Mouse (Mus musculus) urinary bladder, postnatal 36 days (tissue): ENCODE data around the gene Tcf7l1.

Source experiments
- DNase-seq, 2 experiments: peaks; one replicate each; pipeline ENCODE4 v3.0.0; 2022; ENCODE audit warnings: low spot score in 2 of 2, mixed read lengths in 1 of 2

The Tcf7l1 gene

DNA sequence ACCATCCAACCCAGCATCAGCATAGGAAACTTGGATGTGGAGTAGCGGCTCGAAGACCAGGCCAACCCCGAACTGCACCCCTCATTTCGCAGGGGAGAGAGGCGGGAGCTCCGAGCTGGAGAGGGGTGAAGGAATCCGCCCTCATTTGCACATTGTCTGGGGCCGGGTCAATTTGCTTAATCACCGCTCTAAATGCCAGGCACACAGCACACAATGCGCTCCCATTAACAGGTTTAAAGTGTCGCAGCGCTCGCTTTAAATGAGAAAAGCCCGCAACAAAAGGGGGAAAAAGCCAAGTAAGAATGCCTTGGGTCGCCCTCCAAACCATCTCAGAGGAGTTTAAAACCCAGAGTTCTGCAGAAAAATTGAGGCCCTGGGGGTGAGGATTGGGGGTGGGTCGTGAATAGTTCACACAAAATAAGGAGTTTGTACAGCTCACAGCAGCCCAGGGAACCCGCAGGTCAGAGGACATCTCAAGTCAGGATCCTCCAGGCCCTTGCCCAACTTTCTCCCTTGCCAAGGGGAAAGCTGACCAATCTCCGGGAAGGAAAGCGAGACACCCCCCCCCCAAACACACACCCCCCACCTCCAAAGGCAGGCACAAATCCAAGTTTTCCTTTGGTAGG lies 1.6 kb downstream of the Tcf7l1 start:
- peak in 1 of 2 experiments; percentile 16 for DNase-seq

DNA sequence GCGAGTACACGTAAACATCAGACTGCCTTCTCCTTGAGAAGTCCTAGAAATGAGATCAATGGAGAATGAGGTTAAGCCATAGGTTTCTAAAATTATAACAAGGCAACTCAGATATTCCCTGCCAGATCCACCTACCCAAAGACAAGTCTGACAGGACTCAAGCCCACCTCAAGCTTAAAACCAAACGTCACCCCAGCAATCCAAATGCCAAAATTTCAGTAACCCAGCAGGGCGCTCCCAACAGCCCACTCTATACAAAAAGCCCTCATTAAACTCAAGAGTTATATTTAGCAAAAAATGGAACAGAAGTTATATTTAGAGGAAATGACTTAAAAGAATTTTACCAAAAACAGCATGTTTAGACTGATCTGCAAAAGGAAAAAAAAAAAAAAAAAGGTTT lies 5.3 kb downstream of the Tcf7l1 start:
- DNase-seq: no peak

DNA sequence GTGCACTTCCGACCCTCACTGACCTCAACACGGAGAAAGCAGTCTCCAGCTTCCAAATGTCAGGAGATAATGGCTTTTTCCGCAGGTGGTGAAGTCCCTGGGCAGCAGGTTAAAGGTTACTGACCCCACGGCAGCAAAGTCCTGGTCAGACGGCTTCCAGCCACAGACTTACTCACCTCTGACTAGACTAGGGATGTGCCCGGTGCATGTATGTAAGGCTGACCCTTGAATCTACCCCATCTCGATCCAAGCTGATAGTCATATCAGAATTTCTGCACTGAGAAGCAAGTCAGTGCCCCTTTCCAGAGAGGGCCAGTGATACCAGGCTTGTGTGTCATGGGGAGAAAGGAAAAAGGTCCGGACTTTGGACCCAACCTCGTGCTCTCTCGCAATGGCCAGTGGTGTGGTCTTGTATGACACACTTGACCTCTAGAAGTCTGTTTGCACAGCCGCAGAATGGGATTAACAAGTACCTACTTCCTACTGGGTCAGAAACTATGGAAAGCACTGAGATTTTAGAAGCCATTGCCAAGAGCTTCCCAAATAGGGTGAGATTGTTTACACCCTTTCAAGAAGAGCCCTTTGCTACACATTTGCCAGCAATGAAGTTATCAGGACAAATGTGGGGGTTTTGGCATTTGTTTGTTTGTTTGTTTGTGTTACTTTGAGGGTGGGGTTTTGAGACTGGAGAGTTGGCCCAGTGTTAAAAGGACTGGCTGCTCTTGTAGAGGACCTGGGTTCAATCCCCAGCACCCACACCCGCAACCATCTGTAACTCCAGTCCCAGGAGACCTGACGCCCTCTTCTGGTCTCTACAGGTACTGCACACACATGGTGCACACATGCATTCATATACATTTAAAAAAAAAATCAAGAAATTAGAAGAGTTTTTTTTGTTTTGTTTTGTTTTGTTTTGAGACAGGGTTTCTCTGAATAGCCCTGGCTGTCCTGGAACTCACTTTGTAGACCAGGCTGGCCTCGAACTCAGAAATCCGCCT lies 10.0 kb downstream of the Tcf7l1 start:
- no peak for DNase-seq

DNA sequence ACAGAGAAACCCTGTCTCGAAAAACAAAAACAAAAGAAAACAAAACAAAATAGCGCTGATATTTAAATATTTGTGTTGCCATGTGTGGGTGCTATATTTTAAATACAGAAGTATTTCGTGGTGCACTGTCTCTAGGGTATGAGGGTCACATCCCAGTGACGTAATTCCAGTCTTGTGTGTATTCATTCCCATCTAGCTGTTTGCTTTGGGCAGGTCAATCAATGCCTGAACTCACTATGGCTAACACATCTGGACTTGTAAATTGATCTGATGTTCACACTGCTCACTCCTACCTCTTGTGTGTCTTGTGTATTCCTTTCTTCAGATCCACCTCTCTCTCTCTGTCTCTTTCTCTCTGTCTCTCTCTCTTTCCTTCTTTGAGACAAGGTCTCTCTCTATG lies 11.8 kb downstream of the Tcf7l1 start:
- no peak for DNase-seq

DNA sequence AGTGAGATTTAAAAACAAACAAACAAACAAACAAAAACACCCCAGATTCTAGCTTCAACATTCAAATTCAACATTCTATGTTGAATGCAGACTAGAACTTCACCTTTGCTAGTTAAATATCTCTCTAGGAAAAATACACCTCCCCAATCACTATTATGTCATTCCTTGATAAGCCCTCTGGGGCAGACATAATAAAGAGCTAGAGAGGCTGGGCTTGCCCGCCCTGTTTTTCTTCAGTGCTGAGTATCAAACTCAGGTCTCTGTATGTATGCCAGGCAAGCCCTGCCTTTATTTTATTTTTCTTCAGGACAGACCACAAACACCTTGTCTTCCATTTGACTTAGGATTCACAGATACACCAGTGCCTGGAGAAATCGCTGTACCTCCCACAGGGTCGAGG lies 14.8 kb downstream of the Tcf7l1 start:
- DNase-seq: no peak

DNA sequence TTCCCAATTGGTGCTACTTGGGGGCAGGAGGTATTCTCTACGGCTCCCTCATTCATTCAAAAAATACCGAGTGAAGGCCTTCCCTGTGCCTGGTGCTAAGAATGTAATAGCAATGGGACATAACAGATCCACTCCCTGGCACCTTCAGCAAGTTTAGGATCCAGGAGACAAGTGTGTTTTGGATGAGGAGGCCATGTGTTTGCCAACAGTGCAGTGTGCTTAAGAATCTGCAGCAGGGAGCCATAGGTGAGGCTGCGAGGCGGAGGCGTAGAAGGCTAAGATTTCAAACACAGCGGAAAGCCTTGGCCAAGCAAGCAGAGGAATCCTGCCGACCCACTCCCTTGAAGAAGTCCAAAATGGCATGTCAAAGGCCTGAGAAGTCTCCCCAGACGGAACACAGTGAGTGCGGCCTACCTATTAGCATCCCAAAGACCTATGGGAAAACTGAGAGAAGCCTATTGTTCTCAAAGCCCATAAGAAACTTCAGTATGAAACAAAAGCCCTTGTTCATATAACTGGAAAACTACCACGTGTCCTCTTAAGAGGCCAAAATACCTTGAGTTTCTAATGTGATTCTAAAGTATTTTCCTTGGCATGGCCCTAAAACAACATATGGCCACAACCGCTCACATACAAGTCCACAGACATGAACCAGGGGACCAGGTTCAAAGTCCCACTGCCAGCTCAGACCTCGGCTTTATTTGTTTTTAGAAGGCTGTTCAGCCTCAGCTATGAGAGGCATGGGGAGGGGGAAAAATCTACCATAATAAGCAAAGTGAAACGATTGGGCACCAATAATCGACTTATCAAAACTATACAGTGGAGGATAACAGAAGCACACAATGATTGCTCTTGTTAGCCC lies 18.9 kb downstream of the Tcf7l1 start:
- no peak for DNase-seq

DNA sequence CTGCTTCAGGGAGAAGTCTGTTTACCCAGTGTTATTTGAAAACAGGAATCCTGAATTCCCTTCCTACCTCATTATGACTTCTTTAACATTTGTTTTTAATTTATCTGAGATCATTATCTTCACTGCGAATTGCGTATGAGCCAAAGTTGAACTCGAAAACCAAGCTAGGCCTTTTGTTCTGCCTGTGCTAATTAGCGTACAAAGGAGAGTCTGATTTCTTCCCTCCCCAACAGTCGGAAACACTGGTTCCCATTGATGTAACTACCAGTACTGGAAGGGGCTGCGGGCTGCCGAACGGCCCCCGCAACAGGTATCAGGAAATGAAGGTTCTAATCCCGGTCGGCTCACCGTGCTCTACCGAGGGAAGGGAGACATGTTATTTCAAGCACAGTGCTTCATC lies 19.7 kb downstream of the Tcf7l1 start:
- DNase-seq: no peak

DNA sequence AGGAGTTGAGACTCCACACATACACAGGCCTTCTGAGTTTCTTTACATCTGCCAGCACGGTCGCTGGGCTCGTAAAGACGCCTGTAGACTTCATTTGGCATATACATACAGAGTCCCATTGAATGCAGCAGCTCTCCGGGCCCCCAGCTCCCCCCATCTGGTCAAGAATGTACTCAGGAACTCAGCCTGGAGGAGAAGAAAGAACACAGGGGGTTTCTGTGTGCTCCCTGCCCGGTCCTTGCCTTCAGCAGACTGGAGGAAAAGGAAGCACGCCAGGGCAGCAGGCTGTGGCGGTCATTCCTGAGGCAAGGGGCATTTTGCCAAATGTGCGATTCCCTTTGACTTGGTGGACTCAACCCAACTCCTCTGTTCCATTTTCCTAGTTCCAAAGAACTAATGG lies 20.2 kb downstream of the Tcf7l1 start:
- DNase-seq: peak in 1 of 2 experiments; percentile 66

DNA sequence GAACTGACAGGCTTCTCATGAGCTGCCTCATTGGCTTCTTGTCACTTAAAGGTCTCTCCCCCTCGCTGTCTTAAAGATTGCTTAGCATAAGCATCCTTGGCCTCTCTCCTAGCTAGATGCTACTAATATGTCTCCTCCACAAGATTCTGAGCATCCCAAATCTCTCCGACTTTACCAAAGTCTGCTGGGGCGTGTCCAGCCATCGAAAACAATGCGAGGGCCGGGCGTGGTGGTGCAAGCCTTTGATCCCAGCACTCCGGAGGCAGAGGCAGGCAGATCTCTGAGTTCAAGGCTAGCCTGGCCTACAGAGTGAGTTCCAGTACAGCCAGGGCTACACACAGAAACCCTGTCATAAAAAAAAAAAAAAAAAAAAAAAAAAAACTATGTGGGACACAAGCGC lies 21.0 kb downstream of the Tcf7l1 start:
- DNase-seq: no peak

DNA sequence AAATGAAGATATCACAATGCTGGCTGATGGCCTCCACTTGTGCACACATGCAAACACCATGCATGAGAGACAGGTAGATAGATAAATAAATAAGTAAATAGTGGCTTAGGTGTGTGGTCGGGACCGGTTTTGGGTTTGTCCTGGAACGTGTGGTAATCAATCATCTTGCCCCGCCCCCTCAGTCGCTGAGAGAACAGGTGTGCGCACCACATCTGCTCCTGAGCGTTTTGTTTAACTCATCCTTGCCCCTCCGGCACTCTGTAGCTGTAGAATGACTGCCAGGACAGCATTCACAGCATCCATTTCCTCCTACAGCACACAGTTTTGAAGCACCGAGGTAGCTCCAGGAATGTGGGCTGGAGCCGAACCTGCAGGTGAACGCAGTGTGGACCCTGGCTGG lies 25.4 kb downstream of the Tcf7l1 start:
- DNase-seq: no peak

DNA sequence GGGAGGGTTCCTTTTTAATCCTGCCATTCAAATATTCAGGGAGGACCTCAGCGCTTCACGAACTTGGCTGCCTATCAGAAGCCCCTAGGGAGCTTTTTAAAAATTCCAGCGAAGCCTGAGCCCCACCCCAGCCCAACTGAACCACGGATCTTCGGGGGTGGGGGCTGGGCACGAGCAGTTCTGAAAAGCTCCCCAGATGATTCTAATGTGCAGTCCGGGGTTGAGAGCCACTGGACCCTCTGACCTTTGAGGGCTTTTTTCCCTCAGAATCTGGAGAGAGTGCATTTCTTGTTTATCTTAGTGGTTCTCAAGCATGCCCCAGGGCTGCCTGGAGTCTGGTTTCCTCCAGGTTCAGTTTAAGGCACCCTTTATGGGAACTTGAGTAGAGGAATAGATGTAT lies 27.4 kb downstream of the Tcf7l1 start:
- DNase-seq: no peak

DNA sequence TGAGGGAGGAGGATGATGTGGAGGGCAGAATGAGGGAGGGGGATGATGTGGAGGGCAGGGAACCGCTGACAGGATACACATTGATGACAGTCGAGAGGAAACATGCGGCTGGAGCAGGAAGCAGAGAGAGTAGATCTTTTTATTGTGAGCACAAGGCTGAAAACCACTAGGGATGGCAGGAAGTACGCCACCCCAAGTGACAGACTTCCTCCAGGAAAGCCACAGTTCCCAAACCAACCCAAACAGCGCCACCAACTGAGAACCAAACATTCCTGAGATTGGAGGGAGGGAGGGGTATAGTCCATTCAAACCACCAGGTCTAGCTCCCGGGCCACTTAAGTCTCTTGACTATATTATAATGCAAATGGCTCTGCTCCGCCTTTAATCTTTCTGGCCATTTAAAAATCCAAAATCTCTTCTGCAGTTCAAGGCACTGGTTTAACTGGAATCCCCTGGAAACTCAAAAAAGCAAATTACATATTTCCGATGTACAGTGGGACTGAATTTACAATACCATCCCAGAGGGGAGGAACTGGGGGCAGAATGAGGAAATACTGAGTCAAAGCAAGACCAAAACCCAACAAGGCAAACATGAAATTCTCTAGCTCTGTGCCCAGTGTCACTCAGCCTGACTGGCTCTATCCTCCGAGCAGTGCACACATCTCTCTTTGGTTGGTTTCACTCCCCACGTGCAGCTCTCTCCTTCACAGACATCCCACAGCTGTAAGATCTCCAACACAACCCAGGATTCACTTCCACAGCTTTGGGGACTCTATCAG lies 30.6 kb downstream of the Tcf7l1 start:
- DNase-seq: no peak

DNA sequence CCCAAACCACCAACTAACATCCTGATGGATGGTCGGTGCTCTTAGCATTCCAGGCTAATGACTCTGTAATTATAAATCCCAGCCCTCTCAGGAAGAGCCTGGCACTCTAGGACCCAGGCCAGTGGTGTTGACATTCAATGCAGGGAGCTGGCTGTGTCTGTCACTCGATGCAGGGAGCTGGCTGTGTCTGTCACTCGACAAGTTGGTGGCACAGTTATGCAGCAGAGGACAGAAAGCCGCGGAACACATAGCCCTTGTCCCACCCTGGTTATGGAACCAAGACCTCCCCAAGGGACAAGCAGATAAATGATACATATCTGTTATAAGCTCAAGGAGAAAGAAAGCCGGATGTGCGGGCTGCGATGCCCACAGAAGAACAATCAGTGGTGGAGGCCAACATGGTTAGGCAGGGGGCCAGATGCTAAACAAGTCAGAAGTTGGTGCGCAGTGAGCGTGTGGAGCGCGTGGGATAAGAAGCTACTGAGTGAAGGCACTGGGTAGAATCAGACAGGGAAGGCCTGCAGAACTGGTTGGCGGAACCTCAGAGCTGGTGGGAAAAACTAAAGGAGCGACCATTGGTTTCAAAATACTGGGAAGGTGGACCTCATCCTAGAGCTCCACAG lies 33.7 kb downstream of the Tcf7l1 start:
- DNase-seq: no peak

DNA sequence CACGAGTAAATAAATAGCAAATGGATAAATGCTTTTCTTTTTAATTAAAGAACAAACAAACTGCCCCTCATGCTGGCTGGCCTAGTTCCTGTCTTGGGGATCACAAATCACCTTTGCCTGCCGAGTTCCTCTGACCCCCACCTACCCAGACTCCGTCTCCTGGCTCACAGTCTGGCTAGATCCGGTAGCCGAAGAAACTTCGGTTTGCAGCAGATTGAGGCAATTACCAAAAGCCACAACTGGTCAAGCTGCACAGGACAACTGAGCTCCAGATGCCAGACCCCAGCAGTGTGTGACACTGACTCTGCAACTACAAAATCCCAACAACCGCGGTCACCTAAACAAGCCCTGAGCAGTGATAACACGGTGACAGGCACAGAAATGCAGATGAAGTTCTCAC lies 34.8 kb downstream of the Tcf7l1 start:
- DNase-seq: no peak

DNA sequence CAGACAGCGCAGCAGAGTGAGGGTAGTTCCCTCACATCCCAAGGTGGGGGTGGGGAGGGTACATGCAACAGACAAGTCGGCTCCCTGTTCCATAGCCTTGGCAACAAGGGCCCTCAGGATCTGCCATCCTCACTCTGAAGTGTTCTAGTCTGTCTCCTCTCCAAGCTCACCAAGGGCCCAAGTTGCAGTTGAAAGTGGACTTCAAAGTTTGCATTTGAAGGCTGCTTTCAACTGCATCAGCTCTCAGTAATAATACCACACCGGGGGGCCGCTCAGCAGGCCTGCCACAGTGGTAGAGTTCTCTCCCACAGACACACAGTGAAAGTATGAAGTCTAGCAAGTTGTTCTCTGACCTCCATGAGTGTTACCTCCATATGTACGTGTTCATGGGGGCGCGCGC lies 35.3 kb downstream of the Tcf7l1 start:
- no peak for DNase-seq

DNA sequence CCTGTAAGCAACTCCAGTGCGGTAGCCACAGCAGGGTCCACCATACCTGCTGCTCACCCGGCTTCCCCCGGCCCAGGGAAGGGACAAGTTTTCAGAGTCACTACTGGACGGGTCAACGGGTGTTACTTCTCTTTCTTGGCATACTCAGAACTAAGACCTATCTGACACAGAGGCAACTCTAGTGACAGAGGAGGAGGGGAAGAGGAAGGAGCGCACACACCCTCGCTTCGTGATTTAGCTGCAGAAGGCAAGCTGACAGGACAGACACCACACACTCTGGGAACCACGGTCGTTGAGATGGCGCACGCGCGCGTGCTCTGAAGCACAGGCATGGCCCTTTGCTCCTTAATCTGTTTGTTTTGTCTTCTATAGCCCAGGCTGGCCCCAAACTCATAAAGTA lies 36.2 kb downstream of the Tcf7l1 start:
- no peak for DNase-seq

DNA sequence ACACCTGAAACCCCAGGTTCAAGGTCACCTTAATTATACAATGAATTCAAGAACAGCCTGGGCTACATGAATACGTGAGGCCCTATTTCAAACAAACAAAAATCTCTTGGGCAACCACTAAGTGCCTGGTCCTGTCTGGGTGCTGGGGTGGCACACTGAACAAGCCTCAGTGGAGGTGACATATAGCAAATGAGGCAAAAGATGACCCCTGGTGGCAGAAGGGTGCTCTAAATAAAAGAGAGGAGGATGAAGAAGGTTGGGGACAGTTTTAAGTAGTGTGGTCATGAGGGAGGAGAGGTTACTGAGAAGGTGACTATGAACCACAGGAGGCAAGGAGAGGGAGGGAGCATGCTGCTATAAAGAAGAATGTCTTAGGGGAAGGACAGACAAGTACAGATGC lies 37.8 kb downstream of the Tcf7l1 start:
- no peak for DNase-seq

DNA sequence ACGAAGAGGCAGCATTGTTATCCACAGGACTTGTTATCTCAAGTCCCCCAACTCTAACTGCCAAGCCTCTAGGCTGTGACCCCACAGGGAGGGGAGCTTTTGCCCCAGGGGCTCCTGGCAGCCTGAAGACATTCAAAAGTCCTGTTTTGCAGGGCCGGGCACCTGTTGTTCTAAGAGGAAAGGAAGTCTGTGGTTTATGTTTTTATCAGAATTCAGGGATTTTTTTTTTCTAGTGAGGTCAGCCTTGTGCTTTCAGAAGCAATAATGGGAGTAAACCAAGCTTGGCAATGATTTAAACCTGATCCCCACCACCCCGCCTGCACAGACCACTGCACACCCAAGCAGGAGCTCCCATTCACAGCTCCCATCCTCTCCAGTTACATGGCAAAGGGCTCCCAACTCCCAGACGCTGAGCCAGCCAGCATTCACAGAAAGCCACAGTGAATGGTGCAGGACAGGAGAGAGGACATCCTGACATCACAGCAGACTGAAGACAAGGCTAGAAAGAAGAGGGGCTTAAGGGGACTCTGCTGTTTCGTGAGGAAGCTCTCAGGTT lies 40.1 kb downstream of the Tcf7l1 start:
- DNase-seq: no peak

DNA sequence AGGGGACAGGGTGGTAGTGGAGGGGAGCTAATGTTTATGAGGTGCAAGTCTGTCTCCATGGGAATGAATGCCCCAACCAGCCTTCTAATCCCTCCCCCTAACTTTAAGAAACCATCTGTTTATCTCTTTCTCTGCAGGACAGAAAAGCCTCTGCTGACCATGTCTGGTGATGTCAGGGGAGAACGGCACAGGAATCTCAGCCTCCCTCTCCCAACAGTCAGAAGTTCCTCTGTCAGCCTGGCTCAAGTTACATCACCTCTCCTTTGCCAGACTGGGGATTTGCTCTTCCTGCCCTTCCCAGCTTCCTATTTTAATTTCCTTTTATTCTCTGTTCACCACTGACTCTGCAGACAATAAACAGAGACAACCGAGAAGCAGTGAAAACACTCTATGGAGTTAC lies 40.6 kb downstream of the Tcf7l1 start:
- no peak for DNase-seq

DNA sequence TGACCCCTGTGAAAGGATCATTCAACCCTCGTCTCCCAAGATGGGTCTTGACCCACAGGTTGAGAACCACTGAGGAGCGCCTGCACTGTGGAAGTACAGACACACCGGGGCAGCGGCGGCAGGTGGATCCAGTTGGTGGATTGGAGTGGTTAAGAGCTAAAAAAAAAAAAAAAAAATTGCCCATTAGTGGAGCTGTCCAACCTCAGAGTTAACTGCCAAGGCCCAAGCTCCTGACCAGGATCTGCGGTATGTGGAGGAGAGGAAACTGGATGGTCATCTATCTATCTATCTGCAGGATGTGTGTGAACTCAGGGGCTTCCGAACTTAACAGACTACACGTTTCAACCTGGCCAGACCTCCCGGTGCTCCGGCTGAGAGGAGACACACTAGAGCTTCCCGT lies 41.2 kb downstream of the Tcf7l1 start:
- DNase-seq: no peak

DNA sequence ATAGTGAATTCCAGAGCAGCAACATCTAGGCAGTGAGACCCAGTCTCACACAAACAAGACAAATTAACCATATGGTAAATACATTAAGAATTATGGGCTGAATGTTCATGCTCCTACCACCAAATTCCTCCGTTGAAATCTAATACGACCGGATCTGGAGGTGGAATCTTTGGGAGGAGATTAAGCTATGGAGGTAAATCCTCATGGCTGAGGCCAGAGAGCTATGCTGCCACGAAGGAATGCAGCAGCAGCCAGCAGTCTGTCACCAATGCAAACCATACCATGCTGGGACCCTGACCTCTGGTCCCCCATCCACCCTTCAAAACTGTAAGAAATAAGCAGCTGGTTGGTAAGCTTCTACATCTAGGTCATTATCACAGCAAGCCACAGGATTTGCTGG lies 41.9 kb downstream of the Tcf7l1 start:
- no peak for DNase-seq
